Mouse (Mus musculus): ENCODE measurements around the gene Gpc6. TPM values are rescaled to one million over a fixed set of nuclear protein-coding genes. Genes with fewer than 3 reads are reported as not detected.

The Gpc6 gene
- total and polyA plus RNA-seq, 3 experiments: not detected

DNA sequence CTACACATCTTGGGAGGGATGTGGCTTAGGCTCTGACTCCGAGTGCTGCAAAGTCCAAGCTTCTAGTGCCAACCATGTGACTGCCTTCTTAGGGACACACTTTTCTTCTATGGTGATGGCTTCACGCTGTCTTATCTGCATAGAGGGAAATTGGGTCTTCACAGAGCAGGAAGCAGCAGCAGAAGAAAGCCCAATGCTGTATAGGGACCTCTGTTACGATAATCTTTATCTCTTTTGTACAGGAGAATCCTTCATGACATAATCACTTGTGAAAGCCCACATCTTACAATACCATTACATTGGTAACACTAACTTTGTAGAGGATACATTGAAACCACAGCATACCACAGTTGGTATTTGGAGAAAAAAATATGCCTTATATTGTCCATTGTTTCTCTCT is 472.1 kb downstream of the Gpc6 start:
- Histone ChIP-seq H3K4me3 (replicated peaks in 1 of 3; ENCODE audit: low read depth in 2 of 3, low read length in 2 of 3, poor library complexity in 1 of 3) (no peak overlapping the region), H3K79me2 (replicated peaks; ENCODE audit: control insufficient read depth, extremely low read depth, insufficient read depth, poor library complexity, severe bottlenecking) (no peaks in the 10 kb centered on the region), H3K4me1 (ENCODE audit: control insufficient read depth in 1 of 2, insufficient read depth in 2 of 2) (no peaks in the 10 kb centered on the region; a peak in 1 of 4 replicates), H3K4me2 (ENCODE audit: insufficient read depth, low read depth, poor library complexity, severe bottlenecking) (no peak overlapping the region), H3K9ac (ENCODE audit: insufficient read depth, low read depth) (no peak overlapping the region), H3K27me3 (replicated peaks) (no peaks in the 10 kb centered on the region), H3K9me3 (replicated peaks; ENCODE audit: low read length) (no peaks in the 10 kb centered on the region), H3K36me3 (replicated peaks in 1 of 2; ENCODE audit: control insufficient read depth in 1 of 2, insufficient read depth in 1 of 2, low read length in 1 of 2) (no peaks in the 10 kb centered on the region), H3K27ac (ENCODE audit: insufficient read depth, low read depth) (no peak overlapping the region)
- dilution Hi-C loops (cut with MboI; ENCODE audit: extremely low pct_ligation_motif_present, extremely low pct_unique_long_range_greater_than_20kb, low sequenced_read_pairs): no loop called here
- DNase-seq (ENCODE audit: extremely low read depth): no peak
- TF ChIP-seq ELF1 (IDR thresholded peaks at IDR 0.05; ENCODE audit: low read depth, low read length) (no peak), JUND (conservative IDR thresholded peaks at IDR 0.05; ENCODE audit: low read depth, low read length) (no peak), HCFC1 (IDR thresholded peaks at IDR 0.05; ENCODE audit: low read depth, low read length) (no peak), RCOR1 (conservative IDR thresholded peaks at IDR 0.05; ENCODE audit: low read depth, low read length) (no peak), CHD2 (IDR thresholded peaks at IDR 0.05; ENCODE audit: low read length) (no peak), TCF12 (IDR thresholded peaks at IDR 0.05; ENCODE audit: low read depth, low read length) (no peak), PAX5 (IDR thresholded peaks at IDR 0.05; ENCODE audit: low read length) (no peak), CHD1 (IDR thresholded peaks at IDR 0.05; ENCODE audit: low read depth, low read length) (no peak), POLR2A (IDR thresholded peaks at IDR 0.05; ENCODE audit: low read depth, low read length) (no peak), MYC (IDR thresholded peaks at IDR 0.05; ENCODE audit: low read depth, low read length) (no peak), CTCF (conservative IDR thresholded peaks at IDR 0.05 in 1 of 2, IDR thresholded peaks at IDR 0.05 in 1 of 2; ENCODE audit: low read depth in 2 of 2, low read length in 2 of 2) (no peak), MAZ (IDR thresholded peaks at IDR 0.05; ENCODE audit: low read depth, low read length) (no peak)
- in situ Hi-C loops (cut with MboI; ENCODE audit: low pct_ligation_motif_present, low pct_unique_long_range_greater_than_20kb, low sequenced_read_pairs): no loop called here

DNA sequence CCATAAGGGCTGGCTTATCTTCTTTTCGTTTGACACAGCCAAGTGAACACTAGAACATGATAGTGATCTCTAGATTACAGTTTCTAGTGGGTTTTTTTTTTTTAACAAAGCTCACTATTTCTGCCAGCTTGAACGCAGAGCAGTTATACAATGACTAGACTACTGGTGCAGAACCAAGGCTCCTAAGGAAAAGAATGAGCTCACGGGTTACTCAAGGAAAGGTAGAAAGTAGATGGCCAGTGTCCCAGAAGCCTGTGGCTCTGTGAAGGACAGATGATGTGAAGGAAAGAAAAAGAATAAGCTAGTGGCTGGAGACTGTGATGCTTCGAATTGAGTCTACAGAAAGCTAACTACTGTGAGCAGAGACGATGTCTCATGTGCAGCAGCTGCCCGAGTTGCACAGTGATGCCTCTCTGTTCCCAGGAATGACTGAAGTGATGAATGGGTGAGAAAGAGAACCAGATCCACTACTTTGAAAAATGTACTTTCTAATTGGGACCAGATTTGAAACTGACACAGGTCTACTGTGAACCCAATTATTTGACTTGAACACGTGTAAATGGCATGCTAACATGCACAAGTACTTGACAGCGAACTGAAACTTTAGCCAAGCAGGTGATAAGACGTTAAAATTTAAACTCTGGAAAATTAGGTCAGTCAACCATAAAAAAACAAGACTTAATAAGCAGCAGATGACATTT is 482.9 kb downstream of the Gpc6 start:
- in situ Hi-C loops (cut with MboI; ENCODE audit: low pct_ligation_motif_present, low pct_unique_long_range_greater_than_20kb, low sequenced_read_pairs): no loop called here
- Histone ChIP-seq H3K9ac (ENCODE audit: insufficient read depth, low read depth) (no peak overlapping the region), H3K27ac (ENCODE audit: insufficient read depth, low read depth) (no peak overlapping the region), H3K4me3 (replicated peaks in 1 of 3; ENCODE audit: low read depth in 2 of 3, low read length in 2 of 3, poor library complexity in 1 of 3) (no peak overlapping the region), H3K4me1 (ENCODE audit: control insufficient read depth in 1 of 2, insufficient read depth in 2 of 2) (no peaks in the 10 kb centered on the region), H3K9me3 (replicated peaks; ENCODE audit: low read length) (no peaks in the 10 kb centered on the region), H3K27me3 (replicated peaks) (no peaks in the 10 kb centered on the region), H3K79me2 (replicated peaks; ENCODE audit: control insufficient read depth, extremely low read depth, insufficient read depth, poor library complexity, severe bottlenecking) (no peaks in the 10 kb centered on the region), H3K4me2 (ENCODE audit: insufficient read depth, low read depth, poor library complexity, severe bottlenecking) (no peak overlapping the region; the same call in 1 of the 2 replicates), H3K36me3 (replicated peaks in 1 of 2; ENCODE audit: control insufficient read depth in 1 of 2, insufficient read depth in 1 of 2, low read length in 1 of 2) (no peaks in the 10 kb centered on the region)
- no peak for DNase-seq (ENCODE audit: extremely low read depth)
- dilution Hi-C loops (cut with MboI; ENCODE audit: extremely low pct_ligation_motif_present, extremely low pct_unique_long_range_greater_than_20kb, low sequenced_read_pairs): no loop called here
- TF ChIP-seq NELFE (IDR thresholded peaks at IDR 0.05; ENCODE audit: low read depth, low read length): no peak
- TF ChIP-seq BHLHE40 (IDR thresholded peaks at IDR 0.05; ENCODE audit: low read depth, low read length): no peak
- no peak for TF ChIP-seq GABPA (IDR thresholded peaks at IDR 0.05; ENCODE audit: insufficient replicate concordance, low read depth, low read length)
- TF ChIP-seq MYC (IDR thresholded peaks at IDR 0.05; ENCODE audit: low read depth, low read length): no peak
- no peak for TF ChIP-seq PAX5 (IDR thresholded peaks at IDR 0.05; ENCODE audit: low read length)
- no peak for TF ChIP-seq UBTF (IDR thresholded peaks at IDR 0.05; ENCODE audit: low read depth, low read length)
- TF ChIP-seq MAX (IDR thresholded peaks at IDR 0.05; ENCODE audit: low read length): no peak
- TF ChIP-seq MAFK (IDR thresholded peaks at IDR 0.05; ENCODE audit: insufficient replicate concordance, low read length): no peak
- no peak for TF ChIP-seq JUN (IDR thresholded peaks at IDR 0.05; ENCODE audit: insufficient read depth, low read depth, low read length)
- no peak for TF ChIP-seq TBP (conservative IDR thresholded peaks at IDR 0.05; ENCODE audit: low read depth, low read length)
- TF ChIP-seq CHD1 (IDR thresholded peaks at IDR 0.05; ENCODE audit: low read depth, low read length): no peak
- no peak for TF ChIP-seq MEF2A (IDR thresholded peaks at IDR 0.05; ENCODE audit: borderline replicate concordance, low read depth, low read length)
- no peak for TF ChIP-seq EP300 (IDR thresholded peaks at IDR 0.05; ENCODE audit: low read length)
- no peak for TF ChIP-seq HCFC1 (IDR thresholded peaks at IDR 0.05; ENCODE audit: low read depth, low read length)
- TF ChIP-seq E2F4 (IDR thresholded peaks at IDR 0.05; ENCODE audit: insufficient replicate concordance, low read depth, low read length): no peak

All from CH12.LX (cell line).